Mouse (Mus musculus) CH12.LX (cell line): Measurements from ENCODE around the gene Ltk. TPM values are rescaled to one million over a fixed set of nuclear protein-coding genes. Genes with fewer than 3 reads are reported as not detected.

Source experiments
- DNase-seq: peaks from one replicate; pipeline ENCODE4 v3.0.0-alpha.2; 2013; ENCODE audit errors: extremely low read depth
- H3K27ac ChIP-seq: 2 replicates; pipeline ENCODE4 v1.5.1; 2012; ENCODE audit warnings: low read depth, mild to moderate bottlenecking, control low read depth, moderate library complexity; ENCODE audit not compliant: insufficient read depth
- H3K27me3 ChIP-seq: replicated peaks from 2 replicates; pipeline ENCODE3; 2012; ENCODE audit warnings: inconsistent platforms
- H3K36me3 ChIP-seq, 2 experiments: replicated peaks in 1 of 2; 2 replicates each; pipeline versions ENCODE3 to v1.6.1; 2012; ENCODE audit warnings: inconsistent platforms in 1 of 2, low read length in 1 of 2, mild to moderate bottlenecking in 1 of 2, mixed read lengths in 1 of 2, moderate library complexity in 1 of 2; ENCODE audit not compliant: control insufficient read depth in 1 of 2, insufficient read depth in 1 of 2
- H3K4me1 ChIP-seq, 2 experiments: 2 replicates each; pipeline ENCODE4 v1.6.1; 2012; ENCODE audit warnings: inconsistent platforms in 1 of 2, moderate library complexity in 1 of 2; ENCODE audit not compliant: insufficient read depth in 2 of 2, control insufficient read depth in 1 of 2
- H3K4me2 ChIP-seq: 2 replicates; pipeline ENCODE4 v1.6.1; 2012; ENCODE audit warnings: low read depth, mild to moderate bottlenecking, control low read depth; ENCODE audit not compliant: poor library complexity, insufficient read depth, severe bottlenecking
- H3K4me3 ChIP-seq, 3 experiments: fragments of 150-350 bp in 1 of 3; sonication (generic) in 1 of 3; replicated peaks in 1 of 3; 2 replicates each; pipeline versions ENCODE3 to v1.5.1; 2011 to 2012; ENCODE audit warnings: low read depth in 2 of 3, low read length in 2 of 3, mild to moderate bottlenecking in 2 of 3, moderate library complexity in 2 of 3, control low read depth in 1 of 3, improper control_type of control experiment in 1 of 3, inconsistent platforms in 1 of 3, mixed read lengths in 1 of 3; ENCODE audit not compliant: poor library complexity in 1 of 3
- H3K79me2 ChIP-seq: replicated peaks from 2 replicates; pipeline ENCODE4 v1.6.1; 2012; ENCODE audit warnings: mild to moderate bottlenecking, moderate library complexity; ENCODE audit not compliant: control insufficient read depth, poor library complexity, insufficient read depth, severe bottlenecking; ENCODE audit errors: extremely low read depth
- H3K9ac ChIP-seq: 2 replicates; pipeline ENCODE4 v1.6.1; 2012; ENCODE audit warnings: low read depth, mild to moderate bottlenecking, control low read depth, moderate library complexity; ENCODE audit not compliant: insufficient read depth
- H3K9me3 ChIP-seq: replicated peaks from 2 replicates; pipeline ENCODE3; 2012; ENCODE audit warnings: low read length, inconsistent platforms, mixed read lengths
- BHLHE40 ChIP-seq: IDR thresholded peaks from 2 replicates; pipeline ENCODE4 v1.6.1; 2011; ENCODE audit warnings: mild to moderate bottlenecking, low read depth, low read length, improper control_type of control experiment
- CHD1 ChIP-seq: IDR thresholded peaks from 2 replicates; pipeline ENCODE4 v1.6.1; 2012; ENCODE audit warnings: low read depth, low read length, improper control_type of control experiment, inconsistent platforms
- CHD2 ChIP-seq: IDR thresholded peaks from 2 replicates; pipeline ENCODE4 v1.6.1; 2011; ENCODE audit warnings: low read length, improper control_type of control experiment
- CTCF ChIP-seq, 2 experiments: IDR thresholded peaks in 1 of 2; conservative IDR thresholded peaks in 1 of 2; 2 replicates each; pipeline ENCODE4 v1.5.1; 2011 to 2012; ENCODE audit warnings: low read depth in 2 of 2, low read length in 2 of 2, improper control_type of control experiment in 1 of 2, inconsistent platforms in 1 of 2, mild to moderate bottlenecking in 1 of 2, moderate library complexity in 1 of 2
- ELF1 ChIP-seq: IDR thresholded peaks from 2 replicates; pipeline ENCODE4 v1.6.1; 2014; ENCODE audit warnings: low read depth, mild to moderate bottlenecking, inconsistent platforms, low read length, improper control_type of control experiment
- EP300 ChIP-seq: IDR thresholded peaks from 2 replicates; pipeline ENCODE4 v1.6.1; 2011; ENCODE audit warnings: low read length, improper control_type of control experiment
- GABPA ChIP-seq: IDR thresholded peaks from 2 replicates; pipeline ENCODE4 v1.6.1; 2012; ENCODE audit warnings: low read depth, low read length, improper control_type of control experiment, inconsistent platforms; ENCODE audit not compliant: insufficient replicate concordance
- HCFC1 ChIP-seq: IDR thresholded peaks from 2 replicates; pipeline ENCODE4 v1.6.1; 2012; ENCODE audit warnings: low read depth, mild to moderate bottlenecking, inconsistent platforms, low read length, improper control_type of control experiment
- IRF4 ChIP-seq: IDR thresholded peaks from 2 replicates; pipeline ENCODE4 v1.6.1; 2014; ENCODE audit warnings: low read depth, mild to moderate bottlenecking, inconsistent platforms, low read length, improper control_type of control experiment
- JUND ChIP-seq: conservative IDR thresholded peaks from 2 replicates; pipeline ENCODE4 v1.6.1; 2011; ENCODE audit warnings: low read depth, low read length, improper control_type of control experiment
- KAT2A ChIP-seq: IDR thresholded peaks from 2 replicates; pipeline ENCODE4 v1.6.1; 2012; ENCODE audit warnings: low read length, improper control_type of control experiment, inconsistent platforms; ENCODE audit not compliant: insufficient replicate concordance
- MAFK ChIP-seq: IDR thresholded peaks from 2 replicates; pipeline ENCODE4 v1.6.1; 2011; ENCODE audit warnings: low read length, improper control_type of control experiment; ENCODE audit not compliant: insufficient replicate concordance
- MAX ChIP-seq: IDR thresholded peaks from 2 replicates; pipeline ENCODE4 v1.6.1; 2011; ENCODE audit warnings: low read length, improper control_type of control experiment
- MAZ ChIP-seq: IDR thresholded peaks from 2 replicates; pipeline ENCODE4 v1.6.1; 2012; ENCODE audit warnings: low read depth, mild to moderate bottlenecking, inconsistent platforms, low read length, improper control_type of control experiment, moderate library complexity
- MEF2A ChIP-seq: IDR thresholded peaks from 2 replicates; pipeline ENCODE4 v1.6.1; 2014; ENCODE audit warnings: low read depth, mild to moderate bottlenecking, inconsistent platforms, low read length, improper control_type of control experiment, borderline replicate concordance
- MXI1 ChIP-seq: IDR thresholded peaks from 2 replicates; pipeline ENCODE4 v1.6.1; 2011; ENCODE audit warnings: mild to moderate bottlenecking, low read depth, low read length, improper control_type of control experiment
- PAX5 ChIP-seq: IDR thresholded peaks from 2 replicates; pipeline ENCODE4 v1.6.1; 2012; ENCODE audit warnings: low read length, inconsistent platforms, mixed read lengths
- POLR2AphosphoS2 ChIP-seq: IDR thresholded peaks from 2 replicates; pipeline ENCODE4 v1.6.1; 2011; ENCODE audit warnings: low read depth, low read length, improper control_type of control experiment
- RAD21 ChIP-seq: IDR thresholded peaks from 2 replicates; pipeline ENCODE4 v1.6.1; 2011; ENCODE audit warnings: low read depth, mild to moderate bottlenecking, low read length, improper control_type of control experiment, moderate library complexity
- RCOR1 ChIP-seq: conservative IDR thresholded peaks from 2 replicates; pipeline ENCODE4 v1.6.1; 2012; ENCODE audit warnings: low read depth, mild to moderate bottlenecking, inconsistent platforms, low read length, improper control_type of control experiment
- SMC3 ChIP-seq: IDR thresholded peaks from 2 replicates; pipeline ENCODE4 v1.6.1; 2011; ENCODE audit warnings: low read depth, low read length, improper control_type of control experiment
- TBP ChIP-seq: conservative IDR thresholded peaks from 2 replicates; pipeline ENCODE4 v1.6.1; 2011; ENCODE audit warnings: low read depth, low read length, improper control_type of control experiment
- TCF12 ChIP-seq: IDR thresholded peaks from 2 replicates; pipeline ENCODE4 v1.6.1; 2014; ENCODE audit warnings: low read depth, mild to moderate bottlenecking, inconsistent platforms, low read length, improper control_type of control experiment
- USF1 ChIP-seq: IDR thresholded peaks from 2 replicates; pipeline ENCODE4 v1.6.1; 2014; ENCODE audit warnings: low read depth, mild to moderate bottlenecking, inconsistent platforms, low read length, improper control_type of control experiment
- USF2 ChIP-seq: conservative IDR thresholded peaks from 2 replicates; pipeline ENCODE4 v1.6.1; 2011; ENCODE audit warnings: low read depth, low read length, improper control_type of control experiment
- ZKSCAN1 ChIP-seq: IDR thresholded peaks from 2 replicates; pipeline ENCODE4 v1.6.1; 2012; ENCODE audit warnings: low read depth, inconsistent platforms, low read length, improper control_type of control experiment, borderline replicate concordance
- ZNF384 ChIP-seq: IDR thresholded peaks from 2 replicates; pipeline ENCODE4 v1.6.1; 2012; ENCODE audit warnings: low read depth, low read length, improper control_type of control experiment, inconsistent platforms
- dilution Hi-C: fragments of 300-500 bp; cut with MboI; formaldehyde crosslinking; loops from 2 replicates; pipeline ENCODE4 v1.14.3; 2020; ENCODE audit warnings: low sequenced_read_pairs; ENCODE audit not compliant: extremely low pct_unique_long_range_greater_than_20kb, extremely low pct_ligation_motif_present
- in situ Hi-C: fragments of 300-500 bp; cut with MboI; formaldehyde crosslinking; loops from 3 replicates; pipeline ENCODE4 v1.14.3; 2019; ENCODE audit warnings: low sequenced_read_pairs, low pct_ligation_motif_present, low pct_unique_long_range_greater_than_20kb, mixed read lengths
- polyA plus RNA-seq: library from polyadenylated mRNA; unstranded; fragments of >175 nt; gene quantifications from 2 replicates; pipeline ENCODE4 v1.2.1, GENCODE M21; 2012; ENCODE audit warnings: low read depth; ENCODE audit not compliant: insufficient read length
- total RNA-seq, 2 experiments: library from RNA; depleted of rRNA; stranded (reverse); fragments of 300-350 nt in 1 of 2; fragments of >200 nt in 1 of 2; gene quantifications; 2 replicates each; pipeline ENCODE4 v1.2.3; 2012 to 2014

Gene Ltk
- 1.3 and 2.3 TPM in 2 replicates for total RNA-seq (2012; rRNA removed)
- total RNA-seq (2014; rRNA removed), result not detected in 2 replicates
- polyA plus RNA-seq, result 0.10 TPM in 1 of 2 replicates, not detected in the other

DNA sequence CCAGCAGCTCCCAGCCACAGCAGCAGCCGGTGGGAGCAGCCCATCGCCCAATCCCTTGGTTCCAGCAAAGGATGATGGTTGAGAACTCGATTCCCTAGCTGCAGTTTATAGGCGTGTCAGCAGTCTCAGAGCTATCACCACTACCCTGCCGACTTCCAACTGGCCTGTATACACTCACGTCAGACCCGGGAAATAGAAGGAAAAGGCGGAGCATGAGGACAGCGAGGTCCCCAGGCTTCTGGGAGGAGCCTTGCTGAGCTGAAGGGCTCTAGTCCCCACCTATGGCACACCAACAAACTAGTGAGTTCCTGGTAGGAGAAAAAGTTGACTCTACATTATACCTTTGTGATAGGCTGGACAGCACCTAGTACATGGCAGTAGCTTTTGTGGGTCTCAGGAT, at the start of gene Ltk:
Ltk (minus strand) TSS at position 181 of the 400 bp plus-strand sequence.
- Histone ChIP-seq H3K9me3 (no peaks in the 10 kb centered on the region), H3K36me3 (peaks cover 16 to 29% of the 10 kb centered on the region in 2 experiments), H3K4me1 (peaks cover 0 to 10% of the 10 kb centered on the region in 2 experiments; a peak in 2 of 4 replicates), H3K9ac (no peak within 1 kb of the TSS), H3K79me2 (no peaks in the 10 kb centered on the region), H3K27me3 (peaks cover 5% of the 10 kb centered on the region), H3K4me3 (no peak within 1 kb of the TSS), H3K4me2 (no peak within 1 kb of the TSS), H3K27ac (no peak within 1 kb of the TSS)
- in situ Hi-C loops (no loop called here), dilution Hi-C loops (no loop called here)
- TF ChIP-seq RAD21 (no peak), USF1 (no peak), POLR2AphosphoS2 (no peak), CHD2 (no peak), GABPA (no peak), CHD1 (no peak), KAT2A (no peak), SMC3 (no peak), ZKSCAN1 (no peak), MAFK (no peak), EP300 (no peak), JUND (no peak), ELF1 (no peak), RCOR1 (no peak), TBP (no peak), MAX (no peak), BHLHE40 (no peak), PAX5 (no peak)
- DNase-seq, result no peak

DNA sequence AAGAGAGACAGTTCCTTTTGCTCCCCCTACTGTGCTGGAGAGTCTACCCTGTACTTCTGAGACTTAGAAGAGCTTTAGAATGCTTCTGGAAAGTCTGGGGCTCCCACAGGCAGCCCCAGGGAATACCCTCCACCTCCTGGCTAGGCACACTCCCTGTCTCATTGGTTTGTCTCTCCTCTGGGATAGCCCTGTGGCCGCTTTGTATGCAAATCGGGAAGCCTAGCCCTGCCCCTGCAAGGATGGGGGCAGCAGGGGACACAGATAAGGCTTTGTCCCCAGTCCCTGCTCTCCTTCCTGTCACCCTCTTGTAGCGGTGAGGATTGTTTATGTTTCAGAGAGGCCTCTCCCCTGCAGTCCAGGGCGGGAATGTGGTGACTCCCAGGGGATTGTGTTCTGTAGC, 48.6 kb upstream of the Ltk start:
- dilution Hi-C loops, result no loop called here
- H3K9ac ChIP-seq, result no peak overlapping the region
- H3K36me3 ChIP-seq, result peaks cover 50 to 86% of the 10 kb centered on the region in 2 experiments

More for the DNA sequence above, 48.6 kb upstream of the Ltk start:
- Histone ChIP-seq H3K4me1 (peaks cover 26 to 58% of the 10 kb centered on the region in 2 experiments), H3K4me3 (no peak overlapping the region), H3K79me2 (no peaks in the 10 kb centered on the region), H3K9me3 (no peaks in the 10 kb centered on the region), H3K27ac (peak overlapping the region; percentile 3; the same call in 1 of the 2 replicates), H3K27me3 (no peaks in the 10 kb centered on the region), H3K4me2 (peak overlapping the region; percentile 78)
- in situ Hi-C loops, result no loop called here
- TF ChIP-seq CHD2, result no peak; the same call in 1 of the 2 replicates
- TF ChIP-seq MXI1, result no peak
- no peak for TF ChIP-seq TCF12
- TF ChIP-seq MEF2A, result no peak
- no peak for TF ChIP-seq IRF4
- TF ChIP-seq RAD21, result no peak; the same call in 1 of the 2 replicates
- TF ChIP-seq ZNF384, result no peak
- no peak for TF ChIP-seq USF2
- peak in 1 of 2 experiments; percentile 32; a peak in 1 of 4 replicates for TF ChIP-seq CTCF (conservative IDR thresholded peaks at IDR 0.05 in 1 of 2, IDR thresholded peaks at IDR 0.05 in 1 of 2; ENCODE audit: low read depth in 2 of 2, low read length in 2 of 2)
- TF ChIP-seq KAT2A, result no peak
- no peak for TF ChIP-seq USF1
- TF ChIP-seq GABPA, result no peak
- TF ChIP-seq HCFC1, result no peak
- no peak for TF ChIP-seq ZKSCAN1
- TF ChIP-seq MAZ, result 0 out of 2 replicates have a peak, but pooled peaks have one; percentile 55
- peak; percentile 16; the same call in 1 of the 2 replicates for TF ChIP-seq EP300
- TF ChIP-seq BHLHE40, result 0 out of 2 replicates have a peak, but pooled peaks have one; percentile 10
- DNase-seq, result peak; percentile 90
